Mouse (Mus musculus): ENCODE results near the gene Slc38a6. TPM values are rescaled to one million over a fixed set of nuclear protein-coding genes. Genes with fewer than 3 reads are reported as not detected.

Slc38a6 gene
- polyA plus RNA-seq (2012; ENCODE audit: low replicate concordance), result 2.1 and 4.9 TPM in 2 replicates

GRCm38 (mm10) chr12:73286287-73287092 lies at the start of gene Slc38a6, which contains the start of gene Trmt5:
Gene Slc38a6, plus strand, starts transcription at chr12:73286779.
Gene Trmt5, minus strand, starts transcription at chr12:73286710.

Other genes with a start within 250 kb of the Slc38a6 start
- gene Six1, start 232.9 kb upstream of the Slc38a6 start, polyA plus RNA-seq (2012; ENCODE audit: low replicate concordance), result 0.03 and 0.25 TPM in 2 replicates
- not detected in 2 replicates for gene Six4, start 173.3 kb upstream of the Slc38a6 start, polyA plus RNA-seq (2012; ENCODE audit: low replicate concordance)
- gene Mnat1, start 163.1 kb upstream of the Slc38a6 start, polyA plus RNA-seq (2012; ENCODE audit: low replicate concordance), result 1.4 and 1.9 TPM in 2 replicates
- gene Trmt5, start 69 bp upstream of the Slc38a6 start, polyA plus RNA-seq (2012; ENCODE audit: low replicate concordance), result 0.64 and 0.91 TPM in 2 replicates

Measured in hematopoietic multipotent progenitor cell, adult 10-12 weeks (in vitro differentiated cells).